Mouse (Mus musculus): ENCODE results near the gene Lig1. TPM values are rescaled to one million over a fixed set of nuclear protein-coding genes. Genes with fewer than 3 reads are reported as not detected.
A peak's percentile ranks its signal among the peaks of the same experiment; 100 is the strongest.

The Lig1 gene
- polyA plus RNA-seq, 1 experiment from 2014 or later = 97.4 TPM

DNA sequence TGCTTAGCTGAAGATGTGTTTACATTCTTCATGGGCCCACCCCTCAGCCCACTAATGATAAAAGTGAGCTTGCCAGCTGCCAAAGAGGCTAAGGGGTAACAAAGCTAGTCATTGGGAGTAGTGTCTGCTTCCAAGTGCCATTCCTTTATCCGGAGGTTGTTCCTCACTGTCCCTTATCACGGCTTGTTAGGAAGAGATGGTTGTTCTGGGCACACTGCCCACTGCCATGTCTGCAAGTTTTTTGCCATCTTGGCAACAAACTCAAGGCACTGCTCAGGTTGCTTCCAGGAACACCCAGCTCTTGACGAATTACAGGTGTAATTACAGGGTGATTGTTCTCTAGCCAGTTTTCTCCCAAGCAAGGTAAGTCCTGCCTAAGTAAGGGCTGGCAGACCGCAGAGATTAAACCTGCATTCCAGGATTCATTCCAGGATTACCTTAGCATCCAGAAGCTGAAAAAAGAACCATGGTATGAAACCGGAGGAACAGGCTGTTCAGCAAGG, 37.1 kb downstream of the Lig1 start:
- no peaks in the 10 kb centered on the region for H3K9me3 ChIP-seq
- 0 out of 2 replicates have a peak, but pooled peaks cover 4% of the 10 kb centered on the region for H3K36me3 ChIP-seq
- H3K4me2 ChIP-seq = no peak overlapping the region
- no peaks in the 10 kb centered on the region for H3K4me1 ChIP-seq
- ATAC-seq (ENCODE audit: insufficient read depth, low FRiP score, low read depth) = peak; percentile 50; the same call in 1 of the 2 replicates
- H3K27me3 ChIP-seq (replicated peaks) = no peaks in the 10 kb centered on the region
- no peak overlapping the region for H3K27ac ChIP-seq
- WGBS = 63% methylated on average over 5 of the region's 5 CpGs
- no peak overlapping the region for H3K9ac ChIP-seq
- H3K4me3 ChIP-seq (replicated peaks) = no peak overlapping the region

DNA sequence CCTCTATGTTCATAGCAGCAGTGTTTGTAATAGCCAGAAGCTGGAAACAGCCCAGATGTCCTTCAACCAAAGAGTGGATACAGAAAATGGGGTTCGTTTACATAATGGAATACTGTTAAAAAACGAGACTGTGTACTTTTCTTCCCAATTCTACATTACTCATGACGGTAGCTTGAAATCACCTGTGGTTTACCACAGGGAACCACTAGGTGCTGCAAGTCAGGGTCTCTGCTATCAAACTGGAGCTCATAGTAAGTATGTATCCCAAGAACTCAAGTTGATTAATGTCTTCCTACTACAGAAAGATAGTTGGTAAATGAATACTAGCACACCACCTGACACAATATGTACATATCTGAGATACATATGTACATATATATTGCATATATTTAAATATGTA, 44.3 kb downstream of the Lig1 start:
- H3K9ac ChIP-seq = no peak overlapping the region
- H3K27ac ChIP-seq = no peak overlapping the region
- no peak overlapping the region for H3K4me2 ChIP-seq
- H3K36me3 ChIP-seq = no peaks in the 10 kb centered on the region
- H3K9me3 ChIP-seq = no peaks in the 10 kb centered on the region
- H3K4me3 ChIP-seq (replicated peaks) = no peak overlapping the region
- no peaks in the 10 kb centered on the region for H3K4me1 ChIP-seq
- 80% methylated on average over 3 of the region's 3 CpGs for WGBS
- H3K27me3 ChIP-seq (replicated peaks) = no peaks in the 10 kb centered on the region
- no peak for ATAC-seq (ENCODE audit: insufficient read depth, low FRiP score, low read depth)

DNA sequence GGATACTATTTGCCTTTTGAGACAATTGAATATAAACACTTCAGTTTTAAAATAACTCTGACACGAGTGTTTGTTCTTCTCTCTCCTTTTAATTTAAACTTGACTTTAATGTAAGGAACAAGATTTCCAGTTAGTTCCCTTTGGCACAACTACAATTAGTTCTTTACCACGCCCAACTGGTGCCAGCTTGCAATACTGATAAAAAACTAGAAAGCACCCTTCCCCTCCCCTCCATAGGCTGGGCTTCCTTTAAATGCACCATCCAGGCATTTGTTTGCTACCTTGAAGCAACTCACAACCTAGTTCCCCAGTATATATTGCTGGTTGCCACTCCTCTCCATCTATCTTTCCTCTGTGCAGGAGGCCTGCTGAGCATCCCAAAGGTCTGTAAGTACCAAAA, 47.2 kb downstream of the Lig1 start, which contains the start of gene Pla2g4c:
Gene Pla2g4c, plus strand, starts transcription at position 340 of the 400 bp plus-strand sequence.
- Histone ChIP-seq H3K9me3 (no peaks in the 10 kb centered on the region), H3K27me3 (replicated peaks) (no peaks in the 10 kb centered on the region), H3K4me2 (no peak within 1 kb of the TSS), H3K9ac (no peak within 1 kb of the TSS), H3K4me1 (no peaks in the 10 kb centered on the region), H3K4me3 (replicated peaks) (no peak within 1 kb of the TSS), H3K27ac (no peak within 1 kb of the TSS), H3K36me3 (no peaks in the 10 kb centered on the region)
- WGBS = 77% methylated on average over 2 of the region's 2 CpGs
- ATAC-seq (ENCODE audit: insufficient read depth, low FRiP score, low read depth) = no peak

DNA sequence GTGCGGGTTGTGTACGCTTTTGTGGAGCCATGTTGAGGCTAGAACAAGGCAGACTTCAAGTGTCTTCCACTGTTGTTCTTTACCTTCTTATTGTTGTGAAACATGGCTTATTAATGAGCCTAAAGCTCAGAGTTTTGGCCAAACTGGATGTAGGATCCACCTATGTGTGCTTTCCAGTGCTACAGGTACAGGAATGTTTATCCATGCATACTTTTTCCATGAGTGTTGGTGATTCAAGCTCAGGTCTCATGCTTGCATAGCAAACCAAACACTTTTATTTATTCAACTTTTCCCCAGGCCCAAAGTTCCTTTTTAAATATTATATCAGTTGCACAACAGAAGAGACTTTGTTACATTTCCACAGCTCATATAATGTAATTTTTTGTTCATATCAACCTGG, 53.5 kb downstream of the Lig1 start:
- Histone ChIP-seq H3K4me1 (no peaks in the 10 kb centered on the region), H3K9me3 (no peaks in the 10 kb centered on the region), H3K4me2 (no peak overlapping the region), H3K36me3 (no peaks in the 10 kb centered on the region), H3K9ac (no peak overlapping the region), H3K4me3 (replicated peaks) (no peak overlapping the region), H3K27ac (no peak overlapping the region), H3K27me3 (replicated peaks) (no peaks in the 10 kb centered on the region)
- ATAC-seq (ENCODE audit: insufficient read depth, low FRiP score, low read depth) = no peak
- 94% methylated on average over 2 of the region's 2 CpGs for WGBS

DNA sequence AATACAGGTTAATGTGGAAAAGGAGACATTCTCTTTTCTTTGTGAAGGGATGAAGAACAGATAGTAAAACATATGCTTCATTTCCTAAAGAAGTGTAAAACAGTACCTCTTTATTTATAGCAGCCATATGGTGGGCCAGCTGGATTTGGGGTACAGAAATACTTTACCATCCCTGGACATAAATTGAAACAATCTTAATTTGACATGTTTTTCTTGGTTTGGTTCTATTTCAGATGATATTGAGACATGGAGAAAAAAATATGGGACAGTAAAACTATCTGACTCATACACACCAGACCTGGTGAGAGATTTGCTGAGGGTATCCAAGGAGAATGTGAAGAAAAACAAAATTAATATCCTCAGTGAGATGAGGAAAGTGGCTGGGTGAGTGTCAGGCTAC, 78.9 kb downstream of the Lig1 start:
- H3K4me1 ChIP-seq = no peaks in the 10 kb centered on the region
- H3K36me3 ChIP-seq = peaks cover 18% of the 10 kb centered on the region; the same call in 1 of the 2 replicates
- H3K9ac ChIP-seq = no peak overlapping the region
- H3K27ac ChIP-seq = no peak overlapping the region
- no peak overlapping the region for H3K4me3 ChIP-seq (replicated peaks)
- no peaks in the 10 kb centered on the region for H3K27me3 ChIP-seq (replicated peaks)
- no peak overlapping the region for H3K4me2 ChIP-seq
- H3K9me3 ChIP-seq = no peaks in the 10 kb centered on the region
- ATAC-seq (ENCODE audit: insufficient read depth, low FRiP score, low read depth) = no peak

Other genes starting within 250 kb of the Lig1 start
- 161 and 167 TPM in 2 replicates for gene Chmp2a, start 242.5 kb upstream of the Lig1 start, polyA plus RNA-seq (2015; fragmentation: Nextera tagmentation; extraction: Ambion mirVana)
- 105 and 107 TPM in 2 replicates for gene Ube2m, start 239.0 kb upstream of the Lig1 start, polyA plus RNA-seq (2015; fragmentation: Nextera tagmentation; extraction: Ambion mirVana)
- 2.7 and 3.0 TPM in 2 replicates for gene Mzf1, start 222.5 kb upstream of the Lig1 start, polyA plus RNA-seq (2015; fragmentation: Nextera tagmentation; extraction: Ambion mirVana)
- gene Vmn1r85, start 182.1 kb upstream of the Lig1 start, polyA plus RNA-seq (2015; fragmentation: Nextera tagmentation; extraction: Ambion mirVana) = not detected in 2 replicates
- gene Vmn1r86, start 157.4 kb upstream of the Lig1 start, polyA plus RNA-seq (2015; fragmentation: Nextera tagmentation; extraction: Ambion mirVana) = not detected in 2 replicates
- gene Vmn1r87, start 137.1 kb upstream of the Lig1 start, polyA plus RNA-seq (2015; fragmentation: Nextera tagmentation; extraction: Ambion mirVana) = not detected in 2 replicates
- gene Vmn1r88, start 117.7 kb upstream of the Lig1 start, polyA plus RNA-seq (2015; fragmentation: Nextera tagmentation; extraction: Ambion mirVana) = 0.01 TPM in 1 of 2 replicates, not detected in the other
- not detected in 2 replicates for gene Vmn1r89, start 64.3 kb upstream of the Lig1 start, polyA plus RNA-seq (2015; fragmentation: Nextera tagmentation; extraction: Ambion mirVana)
- 7.3 and 9.3 TPM in 2 replicates for gene Zswim9, start 1.4 kb downstream of the Lig1 start, polyA plus RNA-seq (2015; fragmentation: Nextera tagmentation; extraction: Ambion mirVana)
- gene Pla2g4c, start 47.4 kb downstream of the Lig1 start, polyA plus RNA-seq (2015; fragmentation: Nextera tagmentation; extraction: Ambion mirVana) = 0.95 and 1.1 TPM in 2 replicates
- not detected in 2 replicates for gene Cabp5, start 120.8 kb downstream of the Lig1 start, polyA plus RNA-seq (2015; fragmentation: Nextera tagmentation; extraction: Ambion mirVana)
- gene Bsph1, start 173.6 kb downstream of the Lig1 start, polyA plus RNA-seq (2015; fragmentation: Nextera tagmentation; extraction: Ambion mirVana) = not detected in 2 replicates